Mouse (Mus musculus) kidney, adult 18-20 months (tissue): ENCODE results near the gene Olfr731.

Experiments used
- DNase-seq: peaks from one replicate; pipeline ENCODE4 v3.0.0; 2021

Gene Olfr731

GRCm38 (mm10) chr14:50241766-50242165 is at the start of gene Olfr731:
Olfr731 (minus strand) TSS chr14:50241866.
- no peak for DNase-seq

GRCm38 (mm10) chr14:50284106-50284505 is 42.4 kb upstream of the Olfr731 start, which contains the start of gene Olfr732:
Olfr732 (minus strand) TSS chr14:50284206.
- DNase-seq, result no peak

GRCm38 (mm10) chr14:50188098-50188497 is 53.6 kb downstream of the Olfr731 start, which contains the start of gene Olfr730:
Olfr730 (minus strand) TSS chr14:50188198.
- DNase-seq, result no peak
